Mouse (Mus musculus): ENCODE results near the gene Rnf19b. TPM values are rescaled to one million over a fixed set of nuclear protein-coding genes. Genes with fewer than 3 reads are reported as not detected.
A peak's percentile ranks its signal among the peaks of the same experiment; 100 is the strongest.

The Rnf19b gene
- total RNA-seq (2014; fragmentation: Nextera tagmentation) (12.1 and 15.0 TPM in 2 replicates), total RNA-seq (2017) (26.7 and 28.3 TPM in 2 replicates)

GRCm38 (mm10) chr4:129058207-129059092 lies at the start of gene Rnf19b:
TSS of gene Rnf19b (plus strand) at chr4:129058271.
- ATAC-seq (replicated peaks; ENCODE audit: low FRiP score, low TSS enrichment, poor library complexity, severe bottlenecking): peak; percentile 20

- ATAC-seq (replicated peaks; ENCODE audit: low FRiP score, low TSS enrichment, poor library complexity, severe bottlenecking): peak; percentile 33; the same call in 1 of the 2 replicates
Observed at GRCm38 (mm10) chr4:129008672-129009071, 49.4 kb upstream of the Rnf19b start.

- no peak for ATAC-seq (replicated peaks; ENCODE audit: low FRiP score, low TSS enrichment, poor library complexity, severe bottlenecking)
Observed at GRCm38 (mm10) chr4:129009521-129009920, 48.5 kb upstream of the Rnf19b start.

GRCm38 (mm10) chr4:129011604-129012121 lies 46.4 kb upstream of the Rnf19b start:
- ATAC-seq (replicated peaks; ENCODE audit: low FRiP score, low TSS enrichment, poor library complexity, severe bottlenecking): peak; percentile 73

- ATAC-seq (replicated peaks; ENCODE audit: low FRiP score, low TSS enrichment, poor library complexity, severe bottlenecking): no peak
Observed at GRCm38 (mm10) chr4:129013151-129013864, 44.8 kb upstream of the Rnf19b start.

- no peak for ATAC-seq (replicated peaks; ENCODE audit: low FRiP score, low TSS enrichment, poor library complexity, severe bottlenecking)
Observed at GRCm38 (mm10) chr4:129016329-129016728, 41.7 kb upstream of the Rnf19b start.

- 0 out of 2 replicates have a peak, but pooled peaks have one; percentile 30 for ATAC-seq (replicated peaks; ENCODE audit: low FRiP score, low TSS enrichment, poor library complexity, severe bottlenecking)
Observed at GRCm38 (mm10) chr4:129017150-129017549, 40.9 kb upstream of the Rnf19b start.

GRCm38 (mm10) chr4:129018788-129019435 lies 39.2 kb upstream of the Rnf19b start:
- no peak for ATAC-seq (replicated peaks; ENCODE audit: low FRiP score, low TSS enrichment, poor library complexity, severe bottlenecking)

GRCm38 (mm10) chr4:129019788-129020187 lies 38.3 kb upstream of the Rnf19b start:
- ATAC-seq (replicated peaks; ENCODE audit: low FRiP score, low TSS enrichment, poor library complexity, severe bottlenecking): no peak

- no peak; the same call in 1 of the 2 replicates for ATAC-seq (replicated peaks; ENCODE audit: low FRiP score, low TSS enrichment, poor library complexity, severe bottlenecking)
Observed at GRCm38 (mm10) chr4:129020454-129020853, 37.6 kb upstream of the Rnf19b start.

GRCm38 (mm10) chr4:129021426-129021825 lies 36.6 kb upstream of the Rnf19b start:
- no peak for ATAC-seq (replicated peaks; ENCODE audit: low FRiP score, low TSS enrichment, poor library complexity, severe bottlenecking)

GRCm38 (mm10) chr4:129021886-129022285 lies 36.2 kb upstream of the Rnf19b start:
- ATAC-seq (replicated peaks; ENCODE audit: low FRiP score, low TSS enrichment, poor library complexity, severe bottlenecking): no peak

GRCm38 (mm10) chr4:129023884-129024283 lies 34.2 kb upstream of the Rnf19b start:
- ATAC-seq (replicated peaks; ENCODE audit: low FRiP score, low TSS enrichment, poor library complexity, severe bottlenecking): no peak

- ATAC-seq (replicated peaks; ENCODE audit: low FRiP score, low TSS enrichment, poor library complexity, severe bottlenecking): peak; percentile 98
Observed at GRCm38 (mm10) chr4:129024775-129025174, 33.3 kb upstream of the Rnf19b start.

- no peak for ATAC-seq (replicated peaks; ENCODE audit: low FRiP score, low TSS enrichment, poor library complexity, severe bottlenecking)
Observed at GRCm38 (mm10) chr4:129025707-129026106, 32.4 kb upstream of the Rnf19b start.

GRCm38 (mm10) chr4:129030746-129031145 lies 27.3 kb upstream of the Rnf19b start:
- ATAC-seq (replicated peaks; ENCODE audit: low FRiP score, low TSS enrichment, poor library complexity, severe bottlenecking): no peak

- ATAC-seq (replicated peaks; ENCODE audit: low FRiP score, low TSS enrichment, poor library complexity, severe bottlenecking): no peak
Observed at GRCm38 (mm10) chr4:129031408-129031965, 26.6 kb upstream of the Rnf19b start.

- no peak for ATAC-seq (replicated peaks; ENCODE audit: low FRiP score, low TSS enrichment, poor library complexity, severe bottlenecking)
Observed at GRCm38 (mm10) chr4:129032133-129032962, 25.7 kb upstream of the Rnf19b start.
